Mouse (Mus musculus) heart, postnatal 4 days (tissue): ENCODE measurements around the gene Cpsf6. TPM values are rescaled to one million over a fixed set of nuclear protein-coding genes. Genes with fewer than 3 reads are reported as not detected.
A peak's percentile ranks its signal among the peaks of the same experiment; 100 is the strongest.

Experiments used
- DNase-seq: peaks from one replicate; pipeline ENCODE4 v3.0.0; 2021
- total RNA-seq, 2 experiments: library from RNA; stranded (reverse); gene quantifications; 2 replicates each; pipeline ENCODE4 v1.2.3; 2021

Cpsf6 gene
- total RNA-seq, 2 experiments from 2014 or later = 76.1 to 80.0 TPM

GRCm38 (mm10) chr10:117385086-117385430 lies 5.2 kb upstream of the Cpsf6 start:
- no peak for DNase-seq

GRCm38 (mm10) chr10:117384386-117385085 lies 4.7 kb upstream of the Cpsf6 start:
- DNase-seq = no peak

- DNase-seq = no peak
Measured at GRCm38 (mm10) chr10:117383941-117384340, 4.1 kb upstream of the Cpsf6 start.

GRCm38 (mm10) chr10:117382996-117383550 lies 3.3 kb upstream of the Cpsf6 start:
- no peak for DNase-seq

GRCm38 (mm10) chr10:117382146-117382545 lies 2.3 kb upstream of the Cpsf6 start:
- no peak for DNase-seq

- no peak for DNase-seq
Measured at GRCm38 (mm10) chr10:117380721-117381570, 1.1 kb upstream of the Cpsf6 start.

GRCm38 (mm10) chr10:117379441-117379840 lies 374 bp downstream of the Cpsf6 start:
- DNase-seq = no peak

- no peak for DNase-seq
Measured at GRCm38 (mm10) chr10:117378642-117379041, 1.2 kb downstream of the Cpsf6 start.

GRCm38 (mm10) chr10:117378291-117378555 lies 1.6 kb downstream of the Cpsf6 start:
- DNase-seq = no peak

GRCm38 (mm10) chr10:117377431-117378290 lies 2.2 kb downstream of the Cpsf6 start:
- DNase-seq = no peak

GRCm38 (mm10) chr10:117376580-117377189 lies 3.1 kb downstream of the Cpsf6 start:
- peak; percentile 98 for DNase-seq

- DNase-seq = peak; percentile 65
Measured at GRCm38 (mm10) chr10:117375841-117376579, 3.8 kb downstream of the Cpsf6 start.

- DNase-seq = no peak
Measured at GRCm38 (mm10) chr10:117375163-117375562, 4.7 kb downstream of the Cpsf6 start.

GRCm38 (mm10) chr10:117363106-117363505 lies 16.7 kb downstream of the Cpsf6 start:
- DNase-seq = peak; percentile 74

GRCm38 (mm10) chr10:117358891-117359290 lies 20.9 kb downstream of the Cpsf6 start:
- DNase-seq = no peak

- DNase-seq = no peak
Measured at GRCm38 (mm10) chr10:117343000-117343399, 36.8 kb downstream of the Cpsf6 start.

- DNase-seq = no peak
Measured at GRCm38 (mm10) chr10:117342406-117342805, 37.4 kb downstream of the Cpsf6 start.

GRCm38 (mm10) chr10:117341029-117341428 lies 38.8 kb downstream of the Cpsf6 start:
- DNase-seq = no peak

GRCm38 (mm10) chr10:117339241-117339640 lies 40.6 kb downstream of the Cpsf6 start:
- DNase-seq = no peak

- no peak for DNase-seq
Measured at GRCm38 (mm10) chr10:117337946-117338345, 41.9 kb downstream of the Cpsf6 start.

GRCm38 (mm10) chr10:117335649-117336048 lies 44.2 kb downstream of the Cpsf6 start:
- no peak for DNase-seq

GRCm38 (mm10) chr10:117330521-117330920 lies 49.3 kb downstream of the Cpsf6 start:
- peak; percentile 35 for DNase-seq
